Mouse (Mus musculus) embryonic facial prominence, embryonic 10.5 days (tissue): ENCODE data around the gene Fabp2. TPM values are rescaled to one million over a fixed set of nuclear protein-coding genes. Genes with fewer than 3 reads are reported as not detected.

Experiments
- DNase-seq: peaks from one replicate; pipeline ENCODE4 v3.0.0-alpha.2; 2017; ENCODE audit warnings: low spot score
- H3K27ac ChIP-seq: fragments of 300-500 bp; sonication (generic); replicated peaks from 2 replicates; pipeline ENCODE4 v1.5.1; 2016; ENCODE audit warnings: mild to moderate bottlenecking
- H3K27me3 ChIP-seq: fragments of 300-500 bp; sonication (generic); replicated peaks from 2 replicates; pipeline ENCODE4 v1.6.1; 2016; ENCODE audit warnings: low read depth, mild to moderate bottlenecking; ENCODE audit not compliant: poor library complexity, severe bottlenecking
- H3K36me3 ChIP-seq: fragments of 300-500 bp; sonication (generic); replicated peaks from 2 replicates; pipeline ENCODE4 v1.6.1; 2016; ENCODE audit warnings: mild to moderate bottlenecking, moderate library complexity
- H3K4me1 ChIP-seq: fragments of 300-500 bp; sonication (generic); 2 replicates; pipeline ENCODE4 v1.6.1; 2016
- H3K4me3 ChIP-seq: fragments of 300-500 bp; sonication (generic); 2 replicates; pipeline ENCODE4 v1.5.1; 2016; ENCODE audit warnings: mild to moderate bottlenecking, moderate library complexity
- H3K9me3 ChIP-seq: fragments of 300-500 bp; sonication (generic); 2 replicates; pipeline ENCODE4 v1.6.1; 2016; ENCODE audit warnings: mild to moderate bottlenecking
- WGBS: fragments of 180-500 bp; shearing (Covaris S2); methylation state at CpG from one replicate; pipeline ENCODE4 v1.1.7; 2016; 5-methylcytosine and 5-hydroxymethylcytosine counted together
- polyA plus RNA-seq: library from polyadenylated mRNA; unstranded; fragments of >200 nt; fragmentation: Nextera tagmentation; extraction: Ambion mirVana; gene quantifications from 2 replicates; pipeline ENCODE4 v1.2.1, GENCODE M21; 2016

Fabp2 gene
- polyA plus RNA-seq, 1 experiment from 2014 or later = not detected

DNA sequence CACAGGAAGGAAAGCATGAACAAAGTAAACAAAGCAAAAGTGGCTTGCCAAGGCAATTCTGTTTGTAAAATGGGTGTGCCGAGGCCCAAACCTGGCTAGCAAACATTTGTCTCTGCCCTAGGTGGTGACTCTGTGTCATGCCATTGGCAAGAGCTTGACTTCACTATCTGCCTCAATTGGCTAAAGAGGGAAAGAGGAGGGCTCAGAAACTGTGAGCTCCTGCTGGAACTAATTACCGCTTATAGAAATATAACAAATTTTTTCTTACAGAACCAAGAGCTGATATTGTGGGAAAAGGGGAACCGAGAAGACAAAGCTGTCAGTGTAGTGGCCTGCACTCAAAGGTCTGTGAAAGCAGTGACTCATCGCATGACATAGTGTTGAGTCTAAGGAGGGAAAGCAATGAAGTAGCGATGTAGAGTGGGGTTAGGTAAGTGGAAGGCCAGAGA, 6.5 kb upstream of the Fabp2 start:
- DNase-seq = no peak
- no peaks in the 10 kb centered on the region for H3K4me1 ChIP-seq
- H3K9me3 ChIP-seq = no peaks in the 10 kb centered on the region
- no peaks in the 10 kb centered on the region for H3K27me3 ChIP-seq
- no peaks in the 10 kb centered on the region for H3K36me3 ChIP-seq
- no peak overlapping the region for H3K27ac ChIP-seq
- WGBS = 88% methylated on average over 5 of the region's 5 CpGs
- no peak overlapping the region for H3K4me3 ChIP-seq

DNA sequence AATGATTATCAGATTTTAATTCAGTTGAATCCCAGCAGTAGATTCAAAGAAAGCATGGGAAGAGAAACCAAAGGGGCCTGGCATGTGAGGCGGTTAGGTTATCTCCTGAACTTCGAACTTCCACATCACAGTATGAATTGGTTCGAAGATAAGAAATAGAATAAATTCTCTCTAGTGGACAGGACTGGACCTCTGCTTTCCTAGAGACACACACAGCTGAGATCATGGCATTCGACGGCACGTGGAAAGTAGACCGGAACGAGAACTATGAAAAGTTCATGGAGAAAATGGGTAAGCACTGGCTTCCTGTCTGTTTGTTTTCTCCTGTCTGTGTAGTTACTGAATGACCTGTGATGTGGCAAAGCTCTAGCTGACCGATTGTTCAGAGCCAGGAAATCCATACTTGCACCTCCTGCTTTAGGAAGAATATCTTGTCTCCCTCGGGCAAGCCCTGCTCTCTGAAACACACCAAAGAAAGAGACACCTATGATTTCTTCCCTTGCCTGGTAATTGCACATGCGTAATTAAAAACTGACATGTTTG, 388 bp downstream of the Fabp2 start:
- no peak overlapping the region for H3K4me3 ChIP-seq
- H3K4me1 ChIP-seq = no peaks in the 10 kb centered on the region
- DNase-seq = no peak
- H3K9me3 ChIP-seq = no peaks in the 10 kb centered on the region
- H3K27ac ChIP-seq = no peak overlapping the region
- no peaks in the 10 kb centered on the region for H3K36me3 ChIP-seq
- H3K27me3 ChIP-seq = no peaks in the 10 kb centered on the region
- WGBS = 91% methylated on average over 11 of the region's 11 CpGs

DNA sequence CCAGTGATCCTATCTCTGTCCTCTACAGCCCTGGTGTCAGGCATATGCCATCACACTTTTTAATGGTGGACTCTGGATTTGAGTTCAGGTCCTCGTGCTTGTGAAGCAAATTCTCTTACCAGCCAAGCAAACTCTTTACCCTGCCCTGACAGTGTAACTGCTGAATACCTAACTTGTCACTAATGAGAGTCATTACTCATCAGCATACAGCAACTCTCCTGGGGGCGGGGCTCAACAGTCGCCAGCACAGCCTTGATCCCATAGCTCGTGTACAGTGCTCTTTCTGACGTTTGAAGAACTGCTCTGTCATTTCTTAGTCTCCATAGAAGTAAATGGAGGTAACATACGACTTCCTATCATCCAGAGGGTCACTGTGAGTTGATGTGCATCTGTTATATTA, 3.4 kb downstream of the Fabp2 start:
- Histone ChIP-seq H3K36me3 (no peaks in the 10 kb centered on the region), H3K27me3 (no peaks in the 10 kb centered on the region), H3K4me1 (no peaks in the 10 kb centered on the region), H3K4me3 (no peak overlapping the region), H3K9me3 (no peaks in the 10 kb centered on the region), H3K27ac (no peak overlapping the region)
- DNase-seq = no peak
- 65% methylated on average over 6 of the region's 6 CpGs for WGBS

DNA sequence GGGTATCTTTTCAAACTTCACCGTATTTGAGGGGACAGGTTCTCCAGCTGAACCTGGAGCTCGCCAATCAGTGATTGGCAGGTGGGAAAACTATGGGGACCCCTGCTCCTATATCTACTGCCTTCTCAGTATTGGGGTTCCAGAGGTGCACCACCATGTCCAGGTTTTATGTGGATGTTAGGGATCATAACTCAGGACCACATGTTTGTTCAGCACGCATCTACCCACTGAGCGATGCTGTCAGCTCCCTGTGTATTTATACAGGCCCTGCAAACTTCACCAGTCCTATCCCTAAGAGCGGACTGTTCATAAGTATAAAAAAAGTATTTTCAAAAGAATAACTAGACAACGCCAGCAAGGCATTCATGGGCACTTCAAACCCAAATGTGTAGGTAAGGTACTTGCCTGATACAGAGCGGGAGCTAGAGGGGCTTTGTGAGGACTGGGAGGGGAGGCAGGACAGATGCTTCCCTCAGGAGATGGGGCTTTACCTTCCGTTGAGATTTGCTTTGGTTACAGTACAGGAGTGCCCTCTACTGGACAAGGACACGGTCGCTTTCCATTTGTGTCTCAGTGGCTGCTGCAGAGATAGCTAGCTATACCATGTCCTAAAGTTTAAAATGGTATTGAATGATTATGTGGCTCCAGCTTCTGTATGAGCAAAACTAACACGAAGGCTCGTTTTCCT, 9.0 kb downstream of the Fabp2 start:
- Histone ChIP-seq H3K9me3 (no peaks in the 10 kb centered on the region), H3K4me3 (no peak overlapping the region), H3K4me1 (no peaks in the 10 kb centered on the region), H3K27me3 (no peaks in the 10 kb centered on the region), H3K36me3 (no peaks in the 10 kb centered on the region), H3K27ac (no peak overlapping the region)
- peak; percentile 66 for DNase-seq
- 44% methylated on average over 12 of the region's 12 CpGs for WGBS

DNA sequence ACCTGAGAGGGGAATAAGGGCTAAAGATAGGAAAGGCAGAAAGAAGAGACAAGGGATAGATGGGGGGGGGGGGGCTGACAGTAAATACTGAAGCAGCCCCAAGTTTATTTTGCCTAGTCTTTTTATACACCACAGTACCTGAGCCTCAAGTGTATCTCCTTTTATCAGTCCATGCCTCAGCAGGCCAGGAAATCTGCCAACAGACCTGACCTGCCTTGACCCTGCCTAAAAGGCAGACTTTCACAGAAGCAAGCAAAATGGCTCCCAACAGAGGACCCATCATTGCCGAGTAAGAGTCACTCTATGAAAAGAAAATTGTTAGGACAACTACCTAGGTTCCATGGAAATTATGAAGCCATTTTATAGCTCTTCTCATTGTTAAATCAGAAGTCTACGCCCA, 13.0 kb downstream of the Fabp2 start:
- no peak for DNase-seq
- Histone ChIP-seq H3K4me3 (no peak overlapping the region), H3K27me3 (no peaks in the 10 kb centered on the region), H3K4me1 (no peaks in the 10 kb centered on the region), H3K36me3 (no peaks in the 10 kb centered on the region), H3K9me3 (no peaks in the 10 kb centered on the region), H3K27ac (no peak overlapping the region)
- 86% methylated on average over 2 of the region's 2 CpGs for WGBS

DNA sequence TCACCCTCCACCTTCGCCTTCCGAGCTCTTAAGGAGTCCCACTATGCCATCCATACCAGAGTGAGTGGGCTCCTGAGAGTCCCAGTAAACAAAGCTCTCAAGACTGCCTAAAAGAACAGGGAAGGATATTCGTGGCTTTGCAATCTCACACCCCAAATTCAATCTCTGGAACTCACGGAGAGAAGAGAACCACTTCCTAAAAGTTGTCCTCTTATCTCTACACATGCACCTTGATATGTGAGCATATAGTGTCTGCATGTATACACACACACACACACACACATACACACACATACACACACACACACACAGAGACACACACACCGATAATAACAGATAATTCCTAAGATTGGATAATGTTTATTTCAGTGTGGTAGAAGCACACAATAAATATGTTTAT, 20.6 kb downstream of the Fabp2 start:
- H3K27ac ChIP-seq = no peak overlapping the region
- H3K36me3 ChIP-seq = no peaks in the 10 kb centered on the region
- no peak overlapping the region for H3K4me3 ChIP-seq
- H3K27me3 ChIP-seq = no peaks in the 10 kb centered on the region
- DNase-seq = no peak
- 88% methylated on average over 5 of the region's 5 CpGs for WGBS
- peaks cover under 1% of the 10 kb centered on the region; the same call in 1 of the 2 replicates for H3K4me1 ChIP-seq
- no peaks in the 10 kb centered on the region for H3K9me3 ChIP-seq

DNA sequence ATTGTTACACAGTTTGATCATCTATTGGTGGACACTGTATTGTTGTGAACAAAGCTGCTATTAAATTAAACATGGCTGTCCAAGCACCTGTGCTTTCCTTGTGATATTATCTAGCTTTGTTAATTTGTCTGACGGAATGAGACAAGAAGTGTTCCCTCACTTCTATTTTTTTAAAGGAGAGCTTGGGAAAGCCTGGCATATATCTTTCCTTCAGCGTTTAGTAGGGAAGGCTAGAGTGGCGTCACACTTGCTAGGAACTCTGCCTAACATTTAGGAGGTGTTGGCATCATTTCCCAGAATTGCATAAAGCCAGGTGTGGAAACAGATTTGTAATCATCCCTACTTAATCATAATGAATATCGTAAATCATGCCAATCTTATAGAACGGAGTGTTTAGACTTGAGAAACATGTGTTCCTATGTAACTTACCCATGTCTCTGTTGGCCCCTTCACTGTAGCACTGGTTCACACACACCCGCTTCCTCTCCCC, 21.4 kb downstream of the Fabp2 start:
- Histone ChIP-seq H3K4me3 (no peak overlapping the region), H3K27me3 (no peaks in the 10 kb centered on the region), H3K9me3 (no peaks in the 10 kb centered on the region), H3K27ac (no peak overlapping the region), H3K36me3 (no peaks in the 10 kb centered on the region), H3K4me1 (peaks cover 7% of the 10 kb centered on the region; the same call in 1 of the 2 replicates)
- DNase-seq = no peak
- 91% methylated on average over 6 of the region's 6 CpGs for WGBS

DNA sequence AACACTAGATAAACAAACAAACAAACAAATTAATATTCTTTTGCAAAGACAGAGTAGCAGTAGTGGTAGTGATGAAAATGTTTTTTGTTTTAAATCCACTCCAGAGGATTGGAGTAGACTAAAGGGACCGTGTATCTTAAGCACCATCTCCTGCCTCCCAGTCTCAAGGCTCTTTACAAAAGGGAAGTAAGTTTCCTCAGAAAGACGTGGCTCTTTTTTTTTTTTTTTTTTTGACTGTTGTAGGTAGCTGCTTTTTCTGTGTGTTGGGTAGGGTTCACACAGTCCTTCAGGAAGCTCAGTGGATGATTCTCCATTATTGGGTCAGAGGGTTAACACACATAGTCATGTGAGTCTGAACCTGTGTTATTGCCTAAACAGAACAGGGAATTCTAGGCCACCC, 23.8 kb downstream of the Fabp2 start:
- H3K36me3 ChIP-seq = no peaks in the 10 kb centered on the region
- no peak for DNase-seq
- WGBS = 65% methylated on average over 2 of the region's 2 CpGs
- H3K27me3 ChIP-seq = no peaks in the 10 kb centered on the region
- H3K27ac ChIP-seq = no peak overlapping the region
- no peaks in the 10 kb centered on the region for H3K9me3 ChIP-seq
- peaks cover 12% of the 10 kb centered on the region for H3K4me1 ChIP-seq
- no peak overlapping the region for H3K4me3 ChIP-seq

DNA sequence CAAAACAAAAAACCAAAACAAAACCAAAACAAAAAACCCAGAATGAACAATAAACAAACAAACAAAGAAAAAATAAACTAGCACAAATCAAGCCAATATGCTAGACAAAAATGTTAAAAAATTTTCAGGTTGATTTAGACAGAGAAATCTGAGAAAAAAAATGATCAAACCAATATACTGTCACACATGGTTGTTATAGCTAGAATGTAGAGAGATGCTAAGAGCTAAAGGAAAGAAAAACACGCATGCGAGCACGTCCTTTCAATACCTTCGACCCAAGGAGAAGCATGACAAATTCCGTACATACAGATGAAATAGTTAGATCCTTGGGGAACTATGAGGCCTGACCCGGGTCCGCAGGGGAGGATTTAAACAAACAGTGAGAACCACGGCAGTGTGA, 24.4 kb downstream of the Fabp2 start, which contains the start of gene Gm10959:
TSS of gene Gm10959 (minus strand) at position 101 of the 400 bp plus-strand sequence.
- no peak for DNase-seq
- no peaks in the 10 kb centered on the region for H3K9me3 ChIP-seq
- no peaks in the 10 kb centered on the region for H3K36me3 ChIP-seq
- no peak within 1 kb of the TSS for H3K4me3 ChIP-seq
- 78% methylated on average over 8 of the region's 8 CpGs for WGBS
- no peak within 1 kb of the TSS for H3K27ac ChIP-seq
- no peaks in the 10 kb centered on the region for H3K27me3 ChIP-seq
- peaks cover 12% of the 10 kb centered on the region for H3K4me1 ChIP-seq

DNA sequence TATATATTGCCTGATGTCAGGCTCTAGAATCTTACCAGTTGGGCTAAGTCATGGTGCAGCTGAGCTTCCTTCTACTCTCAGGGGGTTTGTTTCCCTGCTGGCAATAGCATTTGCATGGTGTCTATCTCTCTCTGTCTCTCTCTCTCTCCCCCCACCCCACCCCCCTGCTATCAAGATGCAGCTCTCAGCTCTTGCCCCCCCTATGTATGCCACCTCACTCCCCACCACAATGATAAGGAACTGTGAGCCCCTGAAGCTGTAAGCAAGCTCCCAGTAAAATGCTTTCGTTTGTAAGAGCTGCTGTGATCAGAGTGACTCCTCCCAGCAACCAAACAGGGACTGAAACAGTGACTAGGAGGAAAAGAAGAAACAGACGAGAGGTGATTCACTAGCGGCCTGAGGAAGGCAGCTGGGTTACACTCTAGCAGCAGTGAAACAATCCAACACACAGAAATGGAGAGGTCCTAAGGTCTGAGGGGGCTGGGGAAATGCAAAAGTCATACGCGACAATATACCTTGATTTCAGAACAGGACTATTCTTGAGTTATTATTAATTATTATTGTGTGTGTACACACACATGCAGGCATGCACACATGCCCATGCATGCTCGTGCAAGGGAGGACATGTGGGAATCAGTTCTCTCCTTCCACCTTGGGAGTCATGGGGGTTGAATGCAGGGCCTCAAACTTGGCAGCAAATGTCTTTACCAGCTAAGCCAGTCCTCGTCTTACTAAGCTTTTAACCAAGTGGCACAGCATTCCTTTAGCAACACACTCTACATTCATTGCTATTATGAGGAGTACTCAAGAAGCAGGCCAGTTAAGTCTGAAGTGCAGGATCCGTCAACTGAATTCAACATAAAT, 25.9 kb downstream of the Fabp2 start:
- no peak overlapping the region for H3K4me3 ChIP-seq
- H3K4me1 ChIP-seq = peaks cover 18% of the 10 kb centered on the region
- H3K9me3 ChIP-seq = no peaks in the 10 kb centered on the region
- WGBS = 64% methylated on average over 8 of the region's 8 CpGs
- no peaks in the 10 kb centered on the region for H3K36me3 ChIP-seq
- no peak for DNase-seq
- no peaks in the 10 kb centered on the region for H3K27me3 ChIP-seq
- no peak overlapping the region for H3K27ac ChIP-seq

DNA sequence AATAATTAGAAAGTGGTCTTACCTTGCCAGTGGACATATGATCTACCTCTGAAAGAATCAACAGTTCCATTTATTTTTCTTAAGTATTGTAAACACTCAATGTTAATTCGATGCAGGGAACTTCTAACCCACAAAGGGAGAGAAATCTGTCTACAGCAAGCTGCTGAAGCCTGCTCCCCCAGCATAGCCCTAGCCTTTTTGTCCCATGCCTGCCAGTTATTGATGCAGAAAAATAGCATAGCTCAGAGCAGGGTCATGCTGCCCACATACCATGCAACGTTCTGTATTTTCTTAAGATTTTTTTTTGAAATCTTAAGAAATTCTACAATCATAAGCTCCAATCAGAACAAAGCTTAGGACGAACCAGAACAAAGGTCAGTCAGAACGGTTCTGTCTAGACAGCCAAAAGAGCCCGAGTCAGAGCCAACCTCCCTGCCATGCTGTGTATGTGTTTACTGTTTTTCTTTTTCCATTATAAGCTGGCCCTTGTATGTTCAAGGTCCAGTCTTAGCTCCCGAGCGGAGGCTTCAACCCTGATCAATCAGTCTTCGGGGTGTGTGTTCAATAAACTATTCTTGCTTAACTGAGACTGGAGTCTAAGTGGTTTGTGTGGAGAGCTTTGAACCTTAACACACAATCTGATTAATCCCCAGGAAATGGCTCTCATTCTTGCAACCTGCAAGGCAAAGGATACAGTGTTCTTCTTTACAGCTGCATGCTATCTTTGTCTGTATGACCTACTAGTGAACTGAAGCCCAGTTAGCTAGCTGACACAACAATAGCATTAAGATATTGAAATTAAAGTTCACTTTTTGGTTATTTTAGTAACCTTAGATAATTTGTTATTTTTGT, 27.0 kb downstream of the Fabp2 start:
- H3K4me3 ChIP-seq = no peak overlapping the region
- H3K27ac ChIP-seq = no peak overlapping the region
- no peaks in the 10 kb centered on the region for H3K27me3 ChIP-seq
- H3K4me1 ChIP-seq = peaks cover 26% of the 10 kb centered on the region
- 84% methylated on average over 8 of the region's 8 CpGs for WGBS
- no peaks in the 10 kb centered on the region for H3K9me3 ChIP-seq
- H3K36me3 ChIP-seq = peaks cover 9% of the 10 kb centered on the region
- no peak for DNase-seq

DNA sequence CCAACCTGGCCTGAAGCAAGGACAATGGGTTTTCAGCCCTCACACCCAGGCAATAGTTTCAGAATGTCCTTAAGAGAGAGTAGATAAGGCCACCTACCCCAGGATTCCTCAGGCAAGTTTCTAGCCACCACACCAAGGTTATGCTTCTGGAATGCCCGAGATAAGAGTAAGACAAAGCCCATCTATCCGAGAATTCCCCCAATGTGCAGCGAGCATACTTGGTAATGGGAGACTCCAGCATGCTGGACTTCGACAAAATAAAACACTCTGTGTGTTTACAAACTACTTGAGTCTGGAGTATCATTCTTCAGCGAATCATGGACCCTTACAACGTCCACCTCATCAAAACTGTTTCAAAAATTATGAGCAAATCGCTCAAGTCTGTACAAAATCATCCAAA, 28.3 kb downstream of the Fabp2 start:
- Histone ChIP-seq H3K4me3 (peak overlapping the region; percentile 64), H3K36me3 (peaks cover 17% of the 10 kb centered on the region), H3K27ac (0 out of 2 replicates have a peak overlapping the region, but pooled peaks have one; percentile 85), H3K27me3 (no peaks in the 10 kb centered on the region), H3K9me3 (no peaks in the 10 kb centered on the region), H3K4me1 (peaks cover 26% of the 10 kb centered on the region)
- 66% methylated on average over 7 of the region's 7 CpGs for WGBS
- no peak for DNase-seq
